Mouse (Mus musculus) thymus, adult 18-20 months (tissue): ENCODE measurements around the gene Armc2.

Experiments
- DNase-seq, 2 experiments: peaks; one replicate each; pipeline ENCODE4 v3.0.0; 2022; ENCODE audit warnings: mixed read lengths in 2 of 2

The Armc2 gene

DNA sequence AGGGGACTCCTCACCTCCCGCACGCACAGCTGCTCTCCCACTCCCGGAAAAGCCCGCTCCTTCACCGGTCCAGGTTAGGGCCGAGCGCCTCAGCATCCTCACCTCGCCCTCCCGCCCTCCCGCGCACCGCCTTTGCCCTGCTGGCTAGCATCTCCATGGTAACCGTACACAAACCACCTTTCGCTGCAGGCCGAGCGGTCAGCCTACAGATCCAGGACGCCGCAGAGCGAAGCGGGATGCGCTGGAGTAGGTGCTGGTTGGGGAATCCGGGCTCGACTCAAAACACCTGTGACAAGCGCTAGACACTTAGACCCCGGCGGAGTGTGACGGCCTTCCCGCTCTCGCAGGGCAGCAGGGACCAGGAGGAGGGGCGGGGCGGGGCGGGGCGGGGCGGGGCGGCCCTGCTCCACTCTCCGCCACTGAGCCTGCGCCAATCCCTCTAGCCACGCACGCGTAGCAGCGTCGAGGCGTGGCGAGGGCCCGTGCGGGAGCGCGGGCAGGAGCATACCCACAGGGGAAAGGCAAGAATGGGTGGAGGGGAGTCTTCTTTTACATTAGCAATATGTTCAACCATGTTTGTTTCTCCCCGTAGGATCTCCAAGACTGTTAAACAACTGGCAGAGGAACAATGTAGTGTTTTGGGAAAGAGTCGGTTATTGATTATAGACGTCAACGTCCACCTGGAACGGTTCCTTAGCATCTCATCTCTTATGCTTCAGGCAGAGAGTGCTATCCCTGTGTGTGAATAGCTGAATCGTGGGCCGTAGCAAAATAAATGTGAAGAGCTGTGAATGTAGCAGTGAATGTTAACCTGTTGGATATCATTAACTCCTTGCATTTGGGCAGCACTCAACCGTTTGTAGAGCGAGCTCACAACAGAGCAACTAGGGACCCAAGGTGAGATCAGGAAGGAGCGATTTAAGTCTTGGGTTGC is at the start of gene Armc2:
Gene Armc2, minus strand, starts transcription at position 427 of the 934 bp plus-strand sequence.
- peak; percentile 41 to 48 for DNase-seq

- no peak for DNase-seq
Observed at GRCm38 (mm10) chr10:42064446-42064845, 46.2 kb upstream of the Armc2 start.

DNA sequence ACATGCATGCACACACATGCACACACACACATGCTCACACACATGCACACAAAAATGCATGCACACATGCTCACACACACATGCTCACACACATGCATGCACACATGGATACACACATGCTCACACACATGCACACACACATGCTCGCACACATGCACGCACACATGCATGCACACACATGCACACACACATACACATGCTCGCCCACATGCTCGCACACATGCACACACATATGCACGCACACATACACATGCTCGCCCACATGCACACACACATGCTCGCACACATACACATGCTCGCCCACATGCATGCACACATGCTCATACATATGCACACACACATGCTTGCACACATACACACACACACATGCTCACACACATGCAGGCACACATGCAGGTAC is 41.3 kb upstream of the Armc2 start:
- DNase-seq, result no peak

DNA sequence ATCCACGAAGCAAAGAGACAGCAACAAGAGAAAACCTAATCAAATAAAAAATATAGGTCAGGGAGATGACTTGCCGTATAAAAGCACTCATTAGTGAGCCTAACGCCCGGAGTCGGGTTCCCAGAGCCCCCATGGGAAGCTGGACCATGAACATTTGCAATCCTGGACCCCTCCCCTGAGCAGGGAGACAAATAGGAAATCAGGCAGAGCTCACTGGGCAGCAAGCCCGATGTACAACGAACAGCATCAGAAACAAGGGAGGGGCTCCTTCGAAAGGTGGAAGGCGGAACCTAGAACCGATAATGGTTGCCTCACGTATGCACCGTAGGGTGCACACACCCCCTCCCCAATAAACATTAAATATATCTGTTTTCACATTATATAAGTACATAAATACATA is 39.5 kb upstream of the Armc2 start:
- no peak for DNase-seq

DNA sequence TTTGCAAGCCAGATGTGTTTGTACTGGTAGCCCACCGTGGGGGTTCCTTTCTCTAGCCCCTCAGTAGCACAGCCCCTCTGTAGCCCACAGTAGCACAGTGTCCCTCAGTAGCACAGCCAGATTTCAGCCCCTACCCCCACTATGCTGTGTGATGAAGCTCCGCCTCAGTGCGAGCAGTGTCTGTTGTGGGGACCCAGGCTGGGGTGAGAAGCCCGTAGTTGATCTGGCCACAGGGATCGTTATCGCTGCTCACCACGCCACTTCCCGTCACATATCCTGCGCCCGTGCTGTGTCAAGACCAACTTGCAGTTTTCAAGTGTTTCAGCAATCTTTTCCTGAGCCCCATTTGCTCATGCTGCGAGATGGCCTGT is 39.0 kb upstream of the Armc2 start:
- DNase-seq, result peak; percentile 41 to 57

GRCm38 (mm10) chr10:42056486-42057230 is 38.4 kb upstream of the Armc2 start:
- DNase-seq, result peak in 1 of 2 experiments; percentile 14

DNA sequence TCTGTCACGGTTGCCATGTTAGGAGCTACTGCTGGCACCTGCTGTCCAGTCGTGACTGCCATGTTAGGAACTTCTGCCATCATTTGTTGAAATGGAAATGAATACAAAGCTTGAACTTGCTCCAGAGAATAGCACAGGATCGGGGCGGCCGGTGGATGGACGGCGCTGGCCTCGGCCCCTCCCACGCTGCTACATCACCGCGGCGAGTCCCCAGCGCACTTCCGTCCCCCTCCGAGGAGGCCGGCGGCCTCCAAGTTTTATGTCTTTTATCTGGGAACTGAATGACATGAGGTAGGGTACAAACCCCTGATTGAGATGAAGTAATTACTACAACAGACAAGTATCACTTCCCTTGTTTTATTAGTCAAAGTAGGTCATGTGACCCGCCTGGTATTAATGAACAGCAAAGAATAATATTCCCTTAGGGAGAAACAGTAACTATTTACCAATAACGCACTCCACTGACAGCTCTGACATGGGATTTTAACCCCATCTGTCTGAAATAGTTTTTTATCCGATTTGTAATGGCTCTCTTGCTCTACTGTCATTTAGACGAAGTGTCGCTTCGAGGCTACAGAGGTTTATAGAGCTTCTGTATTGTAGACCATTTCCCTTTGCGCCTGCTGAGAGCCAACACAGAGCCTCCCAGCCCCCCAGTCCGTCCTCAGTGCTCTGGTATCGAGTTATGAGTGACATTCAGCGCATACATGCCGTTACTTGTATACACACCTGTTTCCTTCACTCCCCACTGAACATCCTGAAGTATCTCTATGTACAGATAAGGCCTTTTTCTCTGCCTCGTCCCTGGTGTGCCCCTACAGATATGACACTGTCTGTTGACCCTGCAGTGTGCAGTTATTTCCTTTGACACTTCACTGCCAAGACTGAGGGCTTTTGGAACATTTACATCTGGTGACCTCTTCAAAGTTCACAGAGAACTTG is 37.3 kb upstream of the Armc2 start:
- peak in 1 of 2 experiments; percentile 47 for DNase-seq

- no peak for DNase-seq
Observed at GRCm38 (mm10) chr10:42051069-42051468, 32.8 kb upstream of the Armc2 start.

DNA sequence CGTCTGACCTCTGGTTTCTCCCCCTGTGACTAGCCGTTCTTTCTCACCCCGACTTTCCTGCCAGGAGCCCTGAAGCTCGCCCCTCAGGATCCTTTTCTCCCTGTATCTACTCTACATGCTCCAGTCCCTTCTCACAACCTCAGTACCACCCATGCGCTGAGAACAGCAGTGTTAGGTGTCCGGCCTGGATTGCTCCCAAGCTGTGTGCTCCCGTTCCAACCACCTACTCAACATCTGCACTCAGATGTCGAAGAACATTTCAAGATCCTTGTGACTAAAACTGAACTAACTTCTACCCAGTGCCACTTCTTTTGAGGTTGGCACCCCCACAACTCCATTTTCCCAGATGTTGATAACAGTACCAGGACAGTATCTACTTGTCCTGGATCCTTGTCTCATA is 30.4 kb upstream of the Armc2 start:
- no peak for DNase-seq

GRCm38 (mm10) chr10:42044574-42044973 is 26.3 kb upstream of the Armc2 start:
- DNase-seq, result no peak

DNA sequence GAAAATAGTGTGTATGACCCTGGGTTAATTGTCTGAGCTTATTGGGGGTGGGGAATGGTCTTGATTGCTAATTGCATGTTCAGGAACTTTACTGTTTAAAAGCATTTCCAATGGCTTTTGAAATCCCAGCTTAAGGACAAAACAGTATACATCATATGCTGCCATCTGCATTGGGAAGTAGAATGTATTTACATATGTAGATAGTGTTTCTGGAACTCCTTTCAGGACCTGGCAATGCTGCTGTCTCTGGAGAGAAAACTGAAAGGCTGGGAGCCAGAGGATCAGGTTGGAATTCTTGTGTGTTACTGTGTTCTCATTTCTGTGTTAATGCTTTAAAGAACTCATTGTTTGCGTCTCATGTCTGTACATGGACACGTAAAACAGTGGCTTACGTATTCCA is 25.1 kb upstream of the Armc2 start:
- no peak for DNase-seq

DNA sequence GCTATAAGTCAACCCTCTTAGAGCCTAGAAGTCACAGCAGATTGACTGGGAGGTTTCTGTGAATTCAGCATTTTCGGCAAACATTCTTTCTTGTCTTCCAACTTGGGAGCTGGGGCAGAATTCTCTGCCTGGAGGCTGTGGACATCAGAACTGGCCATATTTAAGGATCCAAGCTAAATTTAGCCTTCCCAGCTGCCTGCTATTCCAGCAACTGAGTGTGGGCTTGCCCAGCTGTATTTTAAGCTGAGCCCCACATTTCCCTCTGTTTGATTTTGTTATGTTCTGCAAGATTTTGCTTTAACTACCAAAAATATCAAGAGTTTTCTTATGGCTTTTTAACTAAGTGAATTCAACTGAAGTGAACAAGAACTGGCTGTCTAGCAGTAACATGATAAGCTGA is 24.6 kb upstream of the Armc2 start:
- no peak for DNase-seq

DNA sequence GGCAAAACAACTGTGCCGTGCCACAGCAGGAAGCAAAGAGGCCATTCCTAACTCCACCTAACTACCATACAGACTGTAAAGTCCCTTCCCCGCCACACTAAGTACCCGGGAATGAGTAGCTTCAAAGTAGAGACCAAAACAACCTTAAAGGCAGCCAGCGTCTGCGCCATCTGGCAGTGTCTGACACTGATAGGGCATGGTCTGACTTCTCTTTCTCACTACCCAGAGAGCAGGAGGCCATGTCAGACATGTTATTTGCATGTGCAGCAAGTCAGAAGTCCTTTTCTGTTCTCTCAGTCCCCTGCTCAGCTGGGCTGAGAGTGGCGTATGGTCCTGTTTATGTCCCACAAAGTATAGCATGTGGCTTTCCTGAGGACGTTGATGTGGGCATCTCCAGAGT is 23.8 kb upstream of the Armc2 start:
- DNase-seq, result no peak

GRCm38 (mm10) chr10:42038571-42038970 is 20.3 kb upstream of the Armc2 start:
- DNase-seq, result no peak

- DNase-seq, result no peak
Observed at GRCm38 (mm10) chr10:42037301-42037870, 19.1 kb upstream of the Armc2 start.

- DNase-seq, result no peak
Observed at GRCm38 (mm10) chr10:42036846-42037245, 18.6 kb upstream of the Armc2 start.

GRCm38 (mm10) chr10:42033571-42033970 is 15.3 kb upstream of the Armc2 start:
- DNase-seq, result no peak

- peak; percentile 80 to 82 for DNase-seq
Observed at GRCm38 (mm10) chr10:42031021-42031420, 12.8 kb upstream of the Armc2 start.

DNA sequence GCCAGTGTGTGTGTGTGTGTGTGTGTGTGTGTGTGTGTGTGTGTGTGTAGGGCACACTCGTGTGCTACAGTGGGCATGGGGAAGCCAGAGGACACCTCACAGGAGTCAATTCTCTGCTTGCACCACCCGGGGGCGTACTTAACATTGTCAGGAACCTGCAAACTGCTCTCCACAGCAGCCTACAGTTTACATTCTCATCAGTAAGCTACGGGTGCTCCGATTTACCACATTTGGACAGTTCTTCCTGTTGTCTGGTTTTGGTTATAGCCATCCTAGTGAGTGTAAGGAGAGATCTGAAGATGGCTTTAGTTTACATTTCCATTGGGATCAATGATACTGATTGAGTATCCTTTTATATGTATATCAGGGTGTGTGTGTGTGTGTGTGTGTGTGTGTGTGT is 11.3 kb upstream of the Armc2 start:
- no peak for DNase-seq

- no peak for DNase-seq
Observed at GRCm38 (mm10) chr10:42027337-42027736, 9.1 kb upstream of the Armc2 start.

- DNase-seq, result no peak
Observed at GRCm38 (mm10) chr10:42024406-42024805, 6.2 kb upstream of the Armc2 start.

DNA sequence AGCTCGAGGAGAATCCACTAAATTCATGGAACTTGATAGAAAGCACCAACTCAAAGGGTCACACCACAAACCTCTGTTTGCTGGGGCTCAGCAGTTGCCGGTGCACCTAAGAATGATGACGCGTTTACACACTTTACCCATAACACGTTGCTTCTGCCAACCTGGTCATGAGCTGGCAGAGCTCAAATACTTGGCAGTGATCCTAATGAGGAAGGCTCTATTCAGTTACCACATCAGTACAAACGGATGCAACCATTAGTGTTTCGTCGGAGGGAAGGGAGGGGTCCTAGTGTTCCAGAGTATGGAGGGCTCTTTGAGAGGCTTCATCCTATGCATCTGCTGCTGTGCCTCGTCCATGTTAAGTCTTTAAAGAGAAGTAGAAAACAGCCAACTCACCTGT is 3.3 kb upstream of the Armc2 start:
- DNase-seq, result no peak

- no peak for DNase-seq
Observed at GRCm38 (mm10) chr10:42014086-42014485, 4.2 kb downstream of the Armc2 start.
